Mouse (Mus musculus): ENCODE measurements around the gene Rab25. TPM values are rescaled to one million over a fixed set of nuclear protein-coding genes. Genes with fewer than 3 reads are reported as not detected.
A peak's percentile ranks its signal among the peaks of the same experiment; 100 is the strongest.

Gene Rab25
- polyA plus RNA-seq, 1 experiment: 35.1 TPM

DNA sequence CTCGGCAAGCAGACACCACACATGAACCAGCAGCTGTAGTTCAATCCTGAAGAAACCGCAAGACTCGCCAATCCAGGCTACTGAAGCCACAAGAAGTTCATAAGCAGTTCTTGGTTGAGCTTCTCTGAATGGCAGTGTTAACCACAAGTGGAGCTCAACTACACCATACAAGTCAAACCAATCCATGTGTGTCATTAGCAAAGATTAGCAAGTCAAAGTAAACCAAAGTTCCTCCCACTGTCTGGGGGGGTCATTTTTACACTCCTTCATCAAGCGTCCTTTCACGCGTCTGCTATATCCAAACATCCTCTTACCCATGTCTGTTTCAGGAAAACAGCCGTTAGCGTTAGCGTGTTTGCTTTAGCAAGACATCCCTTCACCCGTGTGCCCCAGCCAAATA, 22.2 kb upstream of the Rab25 start:
- peak overlapping the region; percentile 97 for H3K27ac ChIP-seq (ENCODE audit: insufficient read depth, low read length)
- TF ChIP-seq POLR2A (IDR thresholded peaks at IDR 0.05; ENCODE audit: insufficient read depth, low read length) (no peak), EP300 (IDR thresholded peaks at IDR 0.05; ENCODE audit: insufficient read depth, low read depth, low read length) (0 out of 2 replicates have a peak, but pooled peaks have one; percentile 49)

DNA sequence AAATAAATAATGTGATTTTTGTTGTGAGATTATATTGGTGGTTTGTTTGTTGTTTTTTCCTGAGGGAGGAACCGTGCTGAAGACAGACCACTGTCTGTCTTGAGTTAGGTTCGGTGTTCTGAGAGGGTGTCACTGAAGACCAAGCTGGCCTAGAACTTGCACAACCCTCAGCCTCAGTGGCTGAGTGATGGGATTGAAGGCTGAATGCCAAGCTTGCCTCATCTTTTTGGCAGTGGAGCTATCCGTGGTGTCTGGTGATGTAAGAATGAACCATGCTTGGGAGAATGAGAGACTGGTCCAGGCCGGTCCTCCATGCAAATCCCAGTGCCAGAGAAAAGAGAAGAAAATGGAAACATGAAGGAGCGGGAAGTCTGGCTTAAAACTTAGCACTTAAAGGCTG, 21.6 kb upstream of the Rab25 start:
- Histone ChIP-seq H3K9ac (ENCODE audit: low read depth, poor library complexity, severe bottlenecking) (peak overlapping the region; percentile 72), H3K4me1 (ENCODE audit: control insufficient read depth, insufficient read depth, low read length) (peaks cover 4% of the 10 kb centered on the region), H3K36me3 (ENCODE audit: control insufficient read depth, insufficient read depth, low read length, poor library complexity, severe bottlenecking) (peaks cover 44% of the 10 kb centered on the region), H3K4me3 (ENCODE audit: low read depth, low read length) (peak overlapping the region; percentile 69), H3K9me3 (replicated peaks; ENCODE audit: control insufficient read depth, insufficient read depth, low read length, poor library complexity, severe bottlenecking) (peaks cover 4% of the 10 kb centered on the region), H3K27ac (ENCODE audit: insufficient read depth, low read length) (peak overlapping the region; percentile 97), H3K27me3 (ENCODE audit: control insufficient read depth, insufficient read depth, low read length, poor library complexity, severe bottlenecking) (no peaks in the 10 kb centered on the region)
- TF ChIP-seq POLR2A (IDR thresholded peaks at IDR 0.05; ENCODE audit: insufficient read depth, low read length) (no peak), CTCF (IDR thresholded peaks at IDR 0.05; ENCODE audit: low read depth, low read length) (no peak), EP300 (IDR thresholded peaks at IDR 0.05; ENCODE audit: insufficient read depth, low read depth, low read length) (no peak)

More for the DNA sequence above, 22.2 kb upstream of the Rab25 start:
- peaks cover 37% of the 10 kb centered on the region for H3K36me3 ChIP-seq (ENCODE audit: control insufficient read depth, insufficient read depth, low read length, poor library complexity, severe bottlenecking)
- H3K4me3 ChIP-seq (ENCODE audit: low read depth, low read length): peak overlapping the region; percentile 64
- no peaks in the 10 kb centered on the region for H3K27me3 ChIP-seq (ENCODE audit: control insufficient read depth, insufficient read depth, low read length, poor library complexity, severe bottlenecking)
- H3K9me3 ChIP-seq (replicated peaks; ENCODE audit: control insufficient read depth, insufficient read depth, low read length, poor library complexity, severe bottlenecking): peaks cover 4% of the 10 kb centered on the region
- H3K4me1 ChIP-seq (ENCODE audit: control insufficient read depth, insufficient read depth, low read length): peaks cover 4% of the 10 kb centered on the region
- H3K9ac ChIP-seq (ENCODE audit: low read depth, poor library complexity, severe bottlenecking): peak overlapping the region; percentile 72

DNA sequence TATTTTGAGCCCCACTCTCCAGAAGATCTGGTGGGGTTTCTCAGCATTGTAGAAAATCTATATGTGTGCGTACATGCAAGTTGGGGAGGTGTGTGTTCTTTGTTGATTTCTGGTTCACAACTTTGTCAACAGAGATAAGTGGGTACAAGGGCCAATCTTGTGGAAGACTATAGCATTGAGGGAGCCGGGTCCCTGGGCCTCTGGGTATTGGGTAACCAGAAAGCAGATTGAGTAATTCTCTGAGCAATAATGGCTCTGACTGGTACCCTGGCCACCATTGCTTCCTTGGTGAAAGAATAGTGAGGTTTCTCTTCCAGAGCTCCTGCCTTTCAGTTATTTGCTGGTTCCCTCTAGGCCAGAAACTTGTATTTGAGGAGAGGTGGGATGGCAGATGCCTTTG, 21.0 kb upstream of the Rab25 start:
- Histone ChIP-seq H3K4me1 (ENCODE audit: control insufficient read depth, insufficient read depth, low read length) (peaks cover 4% of the 10 kb centered on the region), H3K9ac (ENCODE audit: low read depth, poor library complexity, severe bottlenecking) (peak overlapping the region; percentile 72), H3K36me3 (ENCODE audit: control insufficient read depth, insufficient read depth, low read length, poor library complexity, severe bottlenecking) (peaks cover 50% of the 10 kb centered on the region), H3K4me3 (ENCODE audit: low read depth, low read length) (peak overlapping the region; percentile 69), H3K9me3 (replicated peaks; ENCODE audit: control insufficient read depth, insufficient read depth, low read length, poor library complexity, severe bottlenecking) (peaks cover 4% of the 10 kb centered on the region), H3K27me3 (ENCODE audit: control insufficient read depth, insufficient read depth, low read length, poor library complexity, severe bottlenecking) (no peaks in the 10 kb centered on the region), H3K27ac (ENCODE audit: insufficient read depth, low read length) (peak overlapping the region; percentile 97)
- no peak for TF ChIP-seq CTCF (IDR thresholded peaks at IDR 0.05; ENCODE audit: low read depth, low read length)
- TF ChIP-seq POLR2A (IDR thresholded peaks at IDR 0.05; ENCODE audit: insufficient read depth, low read length): no peak
- no peak for TF ChIP-seq EP300 (IDR thresholded peaks at IDR 0.05; ENCODE audit: insufficient read depth, low read depth, low read length)

DNA sequence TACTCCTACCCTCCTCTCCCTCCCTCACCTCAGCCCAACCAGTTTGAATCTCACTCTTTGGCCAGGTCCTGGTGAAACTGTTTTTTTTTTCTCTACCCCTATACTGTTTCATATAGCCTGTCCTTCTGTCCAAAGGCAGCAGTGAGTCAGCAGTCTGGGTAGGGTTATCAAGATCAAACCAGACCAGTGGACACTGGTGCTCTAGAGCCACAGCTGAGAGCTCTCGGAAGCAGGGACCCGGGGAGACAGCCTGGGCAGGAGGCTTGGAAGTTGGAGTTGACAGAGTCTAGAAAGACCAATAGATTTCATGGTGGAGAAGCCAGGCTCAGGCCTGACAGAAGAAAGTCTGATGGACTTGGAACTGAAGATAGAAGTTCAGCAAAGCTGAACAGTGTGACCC, 20.5 kb upstream of the Rab25 start:
- peaks cover 4% of the 10 kb centered on the region for H3K9me3 ChIP-seq (replicated peaks; ENCODE audit: control insufficient read depth, insufficient read depth, low read length, poor library complexity, severe bottlenecking)
- no peaks in the 10 kb centered on the region for H3K27me3 ChIP-seq (ENCODE audit: control insufficient read depth, insufficient read depth, low read length, poor library complexity, severe bottlenecking)
- H3K4me1 ChIP-seq (ENCODE audit: control insufficient read depth, insufficient read depth, low read length): peaks cover 2% of the 10 kb centered on the region
- H3K27ac ChIP-seq (ENCODE audit: insufficient read depth, low read length): peak overlapping the region; percentile 97
- peaks cover 55% of the 10 kb centered on the region for H3K36me3 ChIP-seq (ENCODE audit: control insufficient read depth, insufficient read depth, low read length, poor library complexity, severe bottlenecking)
- peak overlapping the region; percentile 48 for H3K4me3 ChIP-seq (ENCODE audit: low read depth, low read length)
- no peak for TF ChIP-seq POLR2A (IDR thresholded peaks at IDR 0.05; ENCODE audit: insufficient read depth, low read length)
- TF ChIP-seq EP300 (IDR thresholded peaks at IDR 0.05; ENCODE audit: insufficient read depth, low read depth, low read length): no peak
- TF ChIP-seq CTCF (IDR thresholded peaks at IDR 0.05; ENCODE audit: low read depth, low read length): no peak
- H3K9ac ChIP-seq (ENCODE audit: low read depth, poor library complexity, severe bottlenecking): peak overlapping the region; percentile 72

DNA sequence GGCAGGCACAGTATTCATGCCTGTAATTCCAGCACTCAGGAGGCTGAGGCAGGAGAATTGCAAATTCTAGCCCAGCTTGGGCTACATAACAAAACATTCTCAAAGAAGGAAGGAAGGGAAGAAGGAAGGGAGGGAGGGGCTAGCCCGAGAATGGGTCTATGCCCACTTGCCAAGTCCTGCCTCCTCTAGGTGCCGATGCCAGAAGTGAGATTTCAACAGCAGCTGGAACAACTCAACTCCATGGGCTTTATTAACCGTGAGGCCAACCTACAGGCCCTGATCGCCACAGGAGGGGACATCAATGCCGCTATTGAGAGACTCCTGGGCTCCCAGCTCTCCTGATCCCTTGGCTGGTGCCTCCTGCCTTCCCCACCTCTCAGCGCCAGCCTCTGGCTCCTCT, 19.8 kb upstream of the Rab25 start:
- Histone ChIP-seq H3K36me3 (ENCODE audit: control insufficient read depth, insufficient read depth, low read length, poor library complexity, severe bottlenecking) (peaks cover 62% of the 10 kb centered on the region), H3K4me3 (ENCODE audit: low read depth, low read length) (peak overlapping the region; percentile 48), H3K27ac (ENCODE audit: insufficient read depth, low read length) (peak overlapping the region; percentile 97), H3K9ac (ENCODE audit: low read depth, poor library complexity, severe bottlenecking) (peak overlapping the region; percentile 72), H3K4me1 (ENCODE audit: control insufficient read depth, insufficient read depth, low read length) (peaks cover 2% of the 10 kb centered on the region), H3K27me3 (ENCODE audit: control insufficient read depth, insufficient read depth, low read length, poor library complexity, severe bottlenecking) (no peaks in the 10 kb centered on the region), H3K9me3 (replicated peaks; ENCODE audit: control insufficient read depth, insufficient read depth, low read length, poor library complexity, severe bottlenecking) (peaks cover 4% of the 10 kb centered on the region)
- TF ChIP-seq EP300 (IDR thresholded peaks at IDR 0.05; ENCODE audit: insufficient read depth, low read depth, low read length) (no peak), CTCF (IDR thresholded peaks at IDR 0.05; ENCODE audit: low read depth, low read length) (no peak), POLR2A (IDR thresholded peaks at IDR 0.05; ENCODE audit: insufficient read depth, low read length) (no peak)

DNA sequence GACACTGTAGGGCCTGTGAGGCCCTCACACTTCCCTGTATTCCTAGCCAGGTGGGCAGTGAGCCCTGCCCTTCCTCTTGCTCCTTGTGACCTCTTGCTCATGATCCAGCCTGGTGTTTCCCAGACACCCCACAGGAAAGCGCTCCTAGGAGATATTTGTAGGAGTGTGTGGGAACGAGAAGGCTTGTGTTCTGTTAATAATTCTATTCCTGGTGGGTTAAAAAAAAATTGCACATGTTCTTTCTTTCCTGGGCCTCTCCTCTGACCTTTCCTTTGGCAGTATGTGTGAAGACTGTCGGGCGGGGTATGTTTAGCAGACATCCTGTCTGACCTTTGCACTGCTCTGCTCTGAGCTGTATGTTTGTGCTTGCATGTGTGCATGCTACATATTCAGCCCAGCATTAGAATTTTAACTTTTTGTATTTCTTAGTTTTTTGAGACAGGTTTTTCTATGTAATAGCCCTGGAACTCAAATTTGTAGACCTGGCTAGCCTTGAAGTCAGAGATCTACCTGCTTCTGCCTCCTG, 18.5 kb upstream of the Rab25 start:
- no peak overlapping the region for H3K9ac ChIP-seq (ENCODE audit: low read depth, poor library complexity, severe bottlenecking)
- H3K4me3 ChIP-seq (ENCODE audit: low read depth, low read length): no peak overlapping the region
- peaks cover 4% of the 10 kb centered on the region for H3K9me3 ChIP-seq (replicated peaks; ENCODE audit: control insufficient read depth, insufficient read depth, low read length, poor library complexity, severe bottlenecking)
- peaks cover 2% of the 10 kb centered on the region for H3K4me1 ChIP-seq (ENCODE audit: control insufficient read depth, insufficient read depth, low read length)
- H3K27ac ChIP-seq (ENCODE audit: insufficient read depth, low read length): peak overlapping the region; percentile 97; the same call in 1 of the 2 replicates
- TF ChIP-seq EP300 (IDR thresholded peaks at IDR 0.05; ENCODE audit: insufficient read depth, low read depth, low read length): no peak
- TF ChIP-seq CTCF (IDR thresholded peaks at IDR 0.05; ENCODE audit: low read depth, low read length): no peak
- TF ChIP-seq POLR2A (IDR thresholded peaks at IDR 0.05; ENCODE audit: insufficient read depth, low read length): no peak
- H3K27me3 ChIP-seq (ENCODE audit: control insufficient read depth, insufficient read depth, low read length, poor library complexity, severe bottlenecking): no peaks in the 10 kb centered on the region
- peaks cover 70% of the 10 kb centered on the region for H3K36me3 ChIP-seq (ENCODE audit: control insufficient read depth, insufficient read depth, low read length, poor library complexity, severe bottlenecking)

All from ES-Bruce4 (cell line).